Mouse (Mus musculus): ENCODE results near the gene Olfr1015.

DNA sequence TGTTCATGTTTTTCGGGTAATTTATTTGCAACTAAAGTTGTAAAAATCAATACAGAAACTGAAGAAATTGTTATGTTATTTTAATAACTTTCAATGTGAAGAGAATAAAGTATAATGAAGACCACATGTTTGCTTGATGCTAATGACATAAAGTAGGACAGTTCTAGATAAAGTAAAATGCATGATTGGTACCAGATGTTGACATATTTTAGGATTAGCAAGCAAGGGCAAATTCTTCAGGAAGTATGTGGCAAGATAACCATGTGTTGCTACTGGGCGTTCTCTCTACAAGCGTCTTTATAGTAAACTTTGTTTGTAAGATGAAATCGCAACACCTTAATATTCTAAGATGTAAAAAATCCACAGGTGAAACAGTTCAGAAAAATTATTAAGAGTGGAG, 22.7 kb downstream of the Olfr1015 start:
- no peak for TF ChIP-seq POLR2A (IDR thresholded peaks at IDR 0.05; ENCODE audit: control insufficient read depth, low read depth, low read length)
- TF ChIP-seq CTCF (IDR thresholded peaks at IDR 0.05; ENCODE audit: control insufficient read depth, insufficient read depth, insufficient replicate concordance, low read depth, low read length), result no peak
